Mouse (Mus musculus): Measurements from ENCODE around the gene Klf12.

Klf12 gene

GRCm38 (mm10) chr14:100045431-100045830 lies 239.0 kb downstream of the Klf12 start:
- DNase-seq (ENCODE audit: low spot score) = no peak

- DNase-seq (ENCODE audit: low spot score) = no peak
Observed at GRCm38 (mm10) chr14:100041823-100042222, 242.7 kb downstream of the Klf12 start.

- no peak for DNase-seq (ENCODE audit: low spot score)
Observed at GRCm38 (mm10) chr14:100026671-100027070, 257.8 kb downstream of the Klf12 start.

GRCm38 (mm10) chr14:100017219-100017618 lies 267.3 kb downstream of the Klf12 start:
- no peak for DNase-seq (ENCODE audit: low spot score)

- no peak for DNase-seq (ENCODE audit: low spot score)
Observed at GRCm38 (mm10) chr14:100010525-100010924, 274.0 kb downstream of the Klf12 start.

GRCm38 (mm10) chr14:100009790-100010382 lies 274.6 kb downstream of the Klf12 start:
- no peak for DNase-seq (ENCODE audit: low spot score)

GRCm38 (mm10) chr14:99983510-99983909 lies 301.0 kb downstream of the Klf12 start:
- no peak for DNase-seq (ENCODE audit: low spot score)

GRCm38 (mm10) chr14:99981209-99981608 lies 303.3 kb downstream of the Klf12 start:
- no peak for DNase-seq (ENCODE audit: low spot score)

GRCm38 (mm10) chr14:99967920-99968319 lies 316.6 kb downstream of the Klf12 start:
- no peak for DNase-seq (ENCODE audit: low spot score)

GRCm38 (mm10) chr14:99960500-99961229 lies 323.8 kb downstream of the Klf12 start:
- no peak for DNase-seq (ENCODE audit: low spot score)

- DNase-seq (ENCODE audit: low spot score) = no peak
Observed at GRCm38 (mm10) chr14:99955133-99955532, 329.3 kb downstream of the Klf12 start.

GRCm38 (mm10) chr14:99944221-99945108 lies 340.0 kb downstream of the Klf12 start:
- DNase-seq (ENCODE audit: low spot score) = no peak

GRCm38 (mm10) chr14:99943156-99943555 lies 341.3 kb downstream of the Klf12 start:
- no peak for DNase-seq (ENCODE audit: low spot score)

- no peak for DNase-seq (ENCODE audit: low spot score)
Observed at GRCm38 (mm10) chr14:99933456-99933855, 351.0 kb downstream of the Klf12 start.

GRCm38 (mm10) chr14:99931879-99932278 lies 352.6 kb downstream of the Klf12 start:
- DNase-seq (ENCODE audit: low spot score) = peak; percentile 6

- no peak for DNase-seq (ENCODE audit: low spot score)
Observed at GRCm38 (mm10) chr14:99911912-99912311, 372.6 kb downstream of the Klf12 start.

- no peak for DNase-seq (ENCODE audit: low spot score)
Observed at GRCm38 (mm10) chr14:99910876-99911275, 373.6 kb downstream of the Klf12 start.

- DNase-seq (ENCODE audit: low spot score) = no peak
Observed at GRCm38 (mm10) chr14:99900902-99901301, 383.6 kb downstream of the Klf12 start.

- DNase-seq (ENCODE audit: low spot score) = no peak
Observed at GRCm38 (mm10) chr14:99898861-99899260, 385.6 kb downstream of the Klf12 start.

- peak; percentile 9 for DNase-seq (ENCODE audit: low spot score)
Observed at GRCm38 (mm10) chr14:99894708-99895383, 389.6 kb downstream of the Klf12 start.

GRCm38 (mm10) chr14:99894062-99894461 lies 390.4 kb downstream of the Klf12 start:
- no peak for DNase-seq (ENCODE audit: low spot score)

GRCm38 (mm10) chr14:99886503-99886902 lies 398.0 kb downstream of the Klf12 start:
- DNase-seq (ENCODE audit: low spot score) = no peak
